Mouse (Mus musculus) CH12.LX (cell line): ENCODE results near the gene Skint9. TPM values are rescaled to one million over a fixed set of nuclear protein-coding genes. Genes with fewer than 3 reads are reported as not detected.
"Not testable (repeated sequence)": the region's sequence is repeated elsewhere in the genome, so short reads cannot be mapped to it uniquely, and the experiment has no call there.

Experiments
- DNase-seq: peaks from one replicate; pipeline ENCODE4 v3.0.0-alpha.2; 2013; ENCODE audit errors: extremely low read depth
- H3K27ac ChIP-seq: 2 replicates; pipeline ENCODE4 v1.5.1; 2012; ENCODE audit warnings: low read depth, mild to moderate bottlenecking, control low read depth, moderate library complexity; ENCODE audit not compliant: insufficient read depth
- H3K27me3 ChIP-seq: replicated peaks from 2 replicates; pipeline ENCODE3; 2012; ENCODE audit warnings: inconsistent platforms
- H3K36me3 ChIP-seq, 2 experiments: replicated peaks in 1 of 2; 2 replicates each; pipeline versions ENCODE3 to v1.6.1; 2012; ENCODE audit warnings: inconsistent platforms in 1 of 2, low read length in 1 of 2, mild to moderate bottlenecking in 1 of 2, mixed read lengths in 1 of 2, moderate library complexity in 1 of 2; ENCODE audit not compliant: control insufficient read depth in 1 of 2, insufficient read depth in 1 of 2
- H3K4me1 ChIP-seq, 2 experiments: 2 replicates each; pipeline ENCODE4 v1.6.1; 2012; ENCODE audit warnings: inconsistent platforms in 1 of 2, moderate library complexity in 1 of 2; ENCODE audit not compliant: insufficient read depth in 2 of 2, control insufficient read depth in 1 of 2
- H3K4me2 ChIP-seq: 2 replicates; pipeline ENCODE4 v1.6.1; 2012; ENCODE audit warnings: low read depth, mild to moderate bottlenecking, control low read depth; ENCODE audit not compliant: poor library complexity, insufficient read depth, severe bottlenecking
- H3K4me3 ChIP-seq, 3 experiments: fragments of 150-350 bp in 1 of 3; sonication (generic) in 1 of 3; replicated peaks in 1 of 3; 2 replicates each; pipeline versions ENCODE3 to v1.5.1; 2011 to 2012; ENCODE audit warnings: low read depth in 2 of 3, low read length in 2 of 3, mild to moderate bottlenecking in 2 of 3, moderate library complexity in 2 of 3, control low read depth in 1 of 3, improper control_type of control experiment in 1 of 3, inconsistent platforms in 1 of 3, mixed read lengths in 1 of 3; ENCODE audit not compliant: poor library complexity in 1 of 3
- H3K79me2 ChIP-seq: replicated peaks from 2 replicates; pipeline ENCODE4 v1.6.1; 2012; ENCODE audit warnings: mild to moderate bottlenecking, moderate library complexity; ENCODE audit not compliant: control insufficient read depth, poor library complexity, insufficient read depth, severe bottlenecking; ENCODE audit errors: extremely low read depth
- H3K9ac ChIP-seq: 2 replicates; pipeline ENCODE4 v1.6.1; 2012; ENCODE audit warnings: low read depth, mild to moderate bottlenecking, control low read depth, moderate library complexity; ENCODE audit not compliant: insufficient read depth
- H3K9me3 ChIP-seq: replicated peaks from 2 replicates; pipeline ENCODE3; 2012; ENCODE audit warnings: low read length, inconsistent platforms, mixed read lengths
- BHLHE40 ChIP-seq: IDR thresholded peaks from 2 replicates; pipeline ENCODE4 v1.6.1; 2011; ENCODE audit warnings: mild to moderate bottlenecking, low read depth, low read length, improper control_type of control experiment
- ELF1 ChIP-seq: IDR thresholded peaks from 2 replicates; pipeline ENCODE4 v1.6.1; 2014; ENCODE audit warnings: low read depth, mild to moderate bottlenecking, inconsistent platforms, low read length, improper control_type of control experiment
- EP300 ChIP-seq: IDR thresholded peaks from 2 replicates; pipeline ENCODE4 v1.6.1; 2011; ENCODE audit warnings: low read length, improper control_type of control experiment
- ETS1 ChIP-seq: conservative IDR thresholded peaks from 2 replicates; pipeline ENCODE4 v1.6.1; 2012; ENCODE audit warnings: low read depth, mild to moderate bottlenecking, inconsistent platforms, low read length, improper control_type of control experiment, moderate library complexity
- GABPA ChIP-seq: IDR thresholded peaks from 2 replicates; pipeline ENCODE4 v1.6.1; 2012; ENCODE audit warnings: low read depth, low read length, improper control_type of control experiment, inconsistent platforms; ENCODE audit not compliant: insufficient replicate concordance
- JUND ChIP-seq: conservative IDR thresholded peaks from 2 replicates; pipeline ENCODE4 v1.6.1; 2011; ENCODE audit warnings: low read depth, low read length, improper control_type of control experiment
- KAT2A ChIP-seq: IDR thresholded peaks from 2 replicates; pipeline ENCODE4 v1.6.1; 2012; ENCODE audit warnings: low read length, improper control_type of control experiment, inconsistent platforms; ENCODE audit not compliant: insufficient replicate concordance
- MAFK ChIP-seq: IDR thresholded peaks from 2 replicates; pipeline ENCODE4 v1.6.1; 2011; ENCODE audit warnings: low read length, improper control_type of control experiment; ENCODE audit not compliant: insufficient replicate concordance
- MAX ChIP-seq: IDR thresholded peaks from 2 replicates; pipeline ENCODE4 v1.6.1; 2011; ENCODE audit warnings: low read length, improper control_type of control experiment
- MEF2A ChIP-seq: IDR thresholded peaks from 2 replicates; pipeline ENCODE4 v1.6.1; 2014; ENCODE audit warnings: low read depth, mild to moderate bottlenecking, inconsistent platforms, low read length, improper control_type of control experiment, borderline replicate concordance
- NELFE ChIP-seq: IDR thresholded peaks from 2 replicates; pipeline ENCODE4 v1.6.1; 2011; ENCODE audit warnings: low read depth, low read length, improper control_type of control experiment
- PAX5 ChIP-seq: IDR thresholded peaks from 2 replicates; pipeline ENCODE4 v1.6.1; 2012; ENCODE audit warnings: low read length, inconsistent platforms, mixed read lengths
- POLR2AphosphoS2 ChIP-seq: IDR thresholded peaks from 2 replicates; pipeline ENCODE4 v1.6.1; 2011; ENCODE audit warnings: low read depth, low read length, improper control_type of control experiment
- SMC3 ChIP-seq: IDR thresholded peaks from 2 replicates; pipeline ENCODE4 v1.6.1; 2011; ENCODE audit warnings: low read depth, low read length, improper control_type of control experiment
- TBP ChIP-seq: conservative IDR thresholded peaks from 2 replicates; pipeline ENCODE4 v1.6.1; 2011; ENCODE audit warnings: low read depth, low read length, improper control_type of control experiment
- TCF12 ChIP-seq: IDR thresholded peaks from 2 replicates; pipeline ENCODE4 v1.6.1; 2014; ENCODE audit warnings: low read depth, mild to moderate bottlenecking, inconsistent platforms, low read length, improper control_type of control experiment
- UBTF ChIP-seq: IDR thresholded peaks from 2 replicates; pipeline ENCODE4 v1.6.1; 2012; ENCODE audit warnings: low read depth, mild to moderate bottlenecking, inconsistent platforms, low read length, improper control_type of control experiment, moderate library complexity
- USF2 ChIP-seq: conservative IDR thresholded peaks from 2 replicates; pipeline ENCODE4 v1.6.1; 2011; ENCODE audit warnings: low read depth, low read length, improper control_type of control experiment
- ZMIZ1 ChIP-seq: IDR thresholded peaks from 2 replicates; pipeline ENCODE4 v1.6.1; 2012; ENCODE audit warnings: low read depth, mild to moderate bottlenecking, inconsistent platforms, low read length, improper control_type of control experiment
- dilution Hi-C: fragments of 300-500 bp; cut with MboI; formaldehyde crosslinking; loops from 2 replicates; pipeline ENCODE4 v1.14.3; 2020; ENCODE audit warnings: low sequenced_read_pairs; ENCODE audit not compliant: extremely low pct_unique_long_range_greater_than_20kb, extremely low pct_ligation_motif_present
- in situ Hi-C: fragments of 300-500 bp; cut with MboI; formaldehyde crosslinking; loops from 3 replicates; pipeline ENCODE4 v1.14.3; 2019; ENCODE audit warnings: low sequenced_read_pairs, low pct_ligation_motif_present, low pct_unique_long_range_greater_than_20kb, mixed read lengths
- polyA plus RNA-seq: library from polyadenylated mRNA; unstranded; fragments of >175 nt; gene quantifications from 2 replicates; pipeline ENCODE4 v1.2.1, GENCODE M21; 2012; ENCODE audit warnings: low read depth; ENCODE audit not compliant: insufficient read length
- total RNA-seq, 2 experiments: library from RNA; depleted of rRNA; stranded (reverse); fragments of 300-350 nt in 1 of 2; fragments of >200 nt in 1 of 2; gene quantifications; 2 replicates each; pipeline ENCODE4 v1.2.3; 2012 to 2014

Skint9 gene
- total and polyA plus RNA-seq, 3 experiments, result not detected

- in situ Hi-C loops, result no loop called here
Observed at GRCm38 (mm10) chr4:112432223-112432622, 1.6 kb downstream of the Skint9 start.

GRCm38 (mm10) chr4:112349111-112349510, 84.7 kb downstream of the Skint9 start:
- not testable (repeated sequence) for DNase-seq

More at GRCm38 (mm10) chr4:112432223-112432622, 1.6 kb downstream of the Skint9 start:
- H3K4me2 ChIP-seq, result no peak overlapping the region
- no peak overlapping the region for H3K4me3 ChIP-seq
- H3K79me2 ChIP-seq, result no peaks in the 10 kb centered on the region
- DNase-seq, result no peak
- dilution Hi-C loops, result no loop called here
- no peaks in the 10 kb centered on the region for H3K36me3 ChIP-seq
- no peak overlapping the region for H3K9ac ChIP-seq
- TF ChIP-seq UBTF, result no peak
- no peak for TF ChIP-seq TBP
- TF ChIP-seq EP300, result no peak
- no peak for TF ChIP-seq ETS1
- no peak for TF ChIP-seq ELF1
- TF ChIP-seq MEF2A, result no peak
- TF ChIP-seq GABPA, result no peak
- no peak for TF ChIP-seq POLR2AphosphoS2
- TF ChIP-seq PAX5, result no peak
- no peak for TF ChIP-seq NELFE
- no peak for TF ChIP-seq JUND
- no peak for TF ChIP-seq BHLHE40
- TF ChIP-seq MAX, result no peak
- TF ChIP-seq USF2, result no peak
- TF ChIP-seq KAT2A, result no peak
- no peak for TF ChIP-seq SMC3
- no peak for TF ChIP-seq ZMIZ1
- no peak for TF ChIP-seq MAFK
- no peak for TF ChIP-seq TCF12
- peaks cover 17% of the 10 kb centered on the region for H3K9me3 ChIP-seq
- H3K27me3 ChIP-seq, result no peaks in the 10 kb centered on the region
- H3K27ac ChIP-seq, result no peak overlapping the region
- H3K4me1 ChIP-seq, result no peaks in the 10 kb centered on the region

More at GRCm38 (mm10) chr4:112349111-112349510, 84.7 kb downstream of the Skint9 start:
- H3K79me2 ChIP-seq, H3K9me3 ChIP-seq, in situ Hi-C loops, H3K27me3 ChIP-seq, H3K36me3 ChIP-seq, H3K4me1 ChIP-seq, H3K4me3 ChIP-seq, H3K27ac ChIP-seq, dilution Hi-C loops, H3K9ac ChIP-seq, H3K4me2 ChIP-seq: not testable (repeated sequence)

Other genes with a start within 250 kb of the Skint9 start
- gene Skint3, start 201.7 kb downstream of the Skint9 start, total RNA-seq (2012; rRNA removed), result not detected in 2 replicates
- not detected in 2 replicates for gene Skint3, start 201.7 kb downstream of the Skint9 start, total RNA-seq (2014; rRNA removed)
- not detected in 2 replicates for gene Skint3, start 201.7 kb downstream of the Skint9 start, polyA plus RNA-seq
- not detected in 2 replicates for gene Skint2, start 123.2 kb upstream of the Skint9 start, total RNA-seq (2012; rRNA removed)
- gene Skint2, start 123.2 kb upstream of the Skint9 start, total RNA-seq (2014; rRNA removed), result not detected in 2 replicates
- gene Skint2, start 123.2 kb upstream of the Skint9 start, polyA plus RNA-seq, result not detected in 2 replicates